Mouse (Mus musculus) limb, embryonic 13.5 days (tissue): ENCODE data around the gene Spsb2. TPM values are rescaled to one million over a fixed set of nuclear protein-coding genes. Genes with fewer than 3 reads are reported as not detected.
A peak's percentile ranks its signal among the peaks of the same experiment; 100 is the strongest.
"Not testable (repeated sequence)": the region's sequence is repeated elsewhere in the genome, so short reads cannot be mapped to it uniquely, and the experiment has no call there.

Experiments
- ATAC-seq: fragments of 200-750 bp; cut with Nextera tagmentation; 2 replicates; pipeline ENCODE4 v1.8.0; 2017; ENCODE audit warnings: low read depth, moderate number of reproducible peaks, moderate TSS enrichment; ENCODE audit not compliant: low FRiP score
- H3K27ac ChIP-seq: fragments of 300-500 bp; sonication (generic); 2 replicates; pipeline ENCODE4 v1.5.1; 2015; ENCODE audit warnings: inconsistent platforms, mild to moderate bottlenecking, moderate library complexity
- H3K27me3 ChIP-seq: fragments of 300-500 bp; sonication (generic); 2 replicates; pipeline ENCODE4 v1.6.1; 2015; ENCODE audit warnings: mild to moderate bottlenecking, inconsistent platforms
- H3K36me3 ChIP-seq: fragments of 300-500 bp; sonication (generic); 2 replicates; pipeline ENCODE4 v1.6.1; 2015; ENCODE audit warnings: inconsistent platforms, mild to moderate bottlenecking, moderate library complexity
- H3K4me1 ChIP-seq: fragments of 300-500 bp; sonication (generic); 2 replicates; pipeline ENCODE4 v1.6.1; 2015; ENCODE audit warnings: inconsistent platforms
- H3K4me2 ChIP-seq: fragments of 300-500 bp; sonication (generic); replicated peaks from 2 replicates; pipeline ENCODE4 v1.6.1; 2015; ENCODE audit warnings: inconsistent platforms, mild to moderate bottlenecking, moderate library complexity
- H3K4me3 ChIP-seq: fragments of 300-500 bp; sonication (generic); 2 replicates; pipeline ENCODE4 v1.5.1; 2015; ENCODE audit warnings: moderate library complexity, mild to moderate bottlenecking, inconsistent platforms
- H3K9ac ChIP-seq: fragments of 300-500 bp; sonication (generic); 2 replicates; pipeline ENCODE4 v1.6.1; 2015; ENCODE audit warnings: mild to moderate bottlenecking, inconsistent platforms
- H3K9me3 ChIP-seq: fragments of 300-500 bp; sonication (generic); 2 replicates; pipeline ENCODE4 v1.6.1; 2016; ENCODE audit warnings: inconsistent platforms
- WGBS: fragments of 180-500 bp; shearing (Covaris S2); methylation state at CpG from one replicate; pipeline ENCODE4 v1.1.7; 2015; 5-methylcytosine and 5-hydroxymethylcytosine counted together
- polyA plus RNA-seq: library from polyadenylated mRNA; unstranded; fragments of >200 nt; fragmentation: Nextera tagmentation; extraction: Ambion mirVana; gene quantifications from 2 replicates; pipeline ENCODE4 v1.2.1, GENCODE M21; 2015

Spsb2 gene
- polyA plus RNA-seq, 1 experiment from 2014 or later: 10.4 TPM

- Histone ChIP-seq H3K27ac (no peak overlapping the region), H3K4me1 (peaks cover 20% of the 10 kb centered on the region), H3K4me3 (no peak overlapping the region), H3K9ac (no peak overlapping the region), H3K27me3 (no peaks in the 10 kb centered on the region), H3K9me3 (no peaks in the 10 kb centered on the region), H3K4me2 (no peak overlapping the region), H3K36me3 (no peaks in the 10 kb centered on the region)
- ATAC-seq: no peak
- 96% methylated on average over 3 of the region's 3 CpGs for WGBS
Observed at GRCm38 (mm10) chr6:124804341-124804740, 4.1 kb upstream of the Spsb2 start.

- Histone ChIP-seq H3K4me1 (peaks cover 32% of the 10 kb centered on the region), H3K9me3 (no peaks in the 10 kb centered on the region), H3K36me3 (peaks cover 8% of the 10 kb centered on the region; the same call in 1 of the 2 replicates), H3K27ac (peak overlapping the region; percentile 83), H3K4me2 (peak overlapping the region; percentile 79), H3K4me3 (peak overlapping the region; percentile 50), H3K9ac (peak overlapping the region; percentile 64), H3K27me3 (no peaks in the 10 kb centered on the region)
- ATAC-seq: peak; percentile 75
- 1% methylated on average over 34 of the region's 34 CpGs for WGBS
Observed at GRCm38 (mm10) chr6:124805341-124806321, 2.8 kb upstream of the Spsb2 start.

GRCm38 (mm10) chr6:124806446-124807140 lies 1.9 kb upstream of the Spsb2 start:
- no peak for ATAC-seq
- H3K36me3 ChIP-seq: peaks cover 17% of the 10 kb centered on the region
- no peaks in the 10 kb centered on the region for H3K27me3 ChIP-seq
- H3K9ac ChIP-seq: no peak overlapping the region
- peak overlapping the region; percentile 79 for H3K4me2 ChIP-seq
- WGBS: 66% methylated on average over 7 of the region's 7 CpGs
- H3K4me1 ChIP-seq: peaks cover 36% of the 10 kb centered on the region
- peak overlapping the region; percentile 50; the same call in 1 of the 2 replicates for H3K4me3 ChIP-seq
- peak overlapping the region; percentile 83 for H3K27ac ChIP-seq
- H3K9me3 ChIP-seq: no peaks in the 10 kb centered on the region

GRCm38 (mm10) chr6:124807366-124807765 lies 1.1 kb upstream of the Spsb2 start:
- H3K27ac ChIP-seq: no peak overlapping the region
- no peak overlapping the region for H3K4me3 ChIP-seq
- H3K9ac ChIP-seq: no peak overlapping the region
- ATAC-seq: no peak
- peaks cover 24% of the 10 kb centered on the region for H3K36me3 ChIP-seq
- H3K9me3 ChIP-seq: no peaks in the 10 kb centered on the region
- no peak overlapping the region for H3K4me2 ChIP-seq
- peaks cover 43% of the 10 kb centered on the region for H3K4me1 ChIP-seq
- H3K27me3 ChIP-seq: no peaks in the 10 kb centered on the region
- WGBS: 89% methylated on average over 4 of the region's 4 CpGs

- peak overlapping the region; percentile 86 for H3K4me2 ChIP-seq
- peak overlapping the region; percentile 63 for H3K4me3 ChIP-seq
- H3K4me1 ChIP-seq: peaks cover 49% of the 10 kb centered on the region
- no peaks in the 10 kb centered on the region for H3K27me3 ChIP-seq
- WGBS: 82% methylated on average over 6 of the region's 6 CpGs
- peak overlapping the region; percentile 74; the same call in 1 of the 2 replicates for H3K9ac ChIP-seq
- no peak overlapping the region for H3K27ac ChIP-seq
- peaks cover 25% of the 10 kb centered on the region for H3K36me3 ChIP-seq
- H3K9me3 ChIP-seq: no peaks in the 10 kb centered on the region
- no peak for ATAC-seq
Observed at GRCm38 (mm10) chr6:124807986-124808357, 489 bp upstream of the Spsb2 start.

GRCm38 (mm10) chr6:124809052-124809774 lies 752 bp downstream of the Spsb2 start:
- Histone ChIP-seq H3K27me3 (no peaks in the 10 kb centered on the region), H3K4me1 (peaks cover 52% of the 10 kb centered on the region), H3K4me2 (peak overlapping the region; percentile 86), H3K9me3 (no peaks in the 10 kb centered on the region), H3K9ac (peak overlapping the region; percentile 74), H3K4me3 (peak overlapping the region; percentile 63), H3K27ac (peak overlapping the region; percentile 89), H3K36me3 (peaks cover 25% of the 10 kb centered on the region)
- ATAC-seq: peak; percentile 13
- whole genome bisulfite sequencing: under 1% methylated on average over 35 of the region's 35 CpGs

GRCm38 (mm10) chr6:124809775-124810538 lies 1.5 kb downstream of the Spsb2 start:
- no peak for ATAC-seq
- peaks cover 59% of the 10 kb centered on the region for H3K4me1 ChIP-seq
- H3K4me3 ChIP-seq: peak overlapping the region; percentile 63
- 50% methylated on average over 14 of the region's 14 CpGs for WGBS
- H3K4me2 ChIP-seq: peak overlapping the region; percentile 86
- H3K9me3 ChIP-seq: no peaks in the 10 kb centered on the region
- H3K9ac ChIP-seq: peak overlapping the region; percentile 74
- peak overlapping the region; percentile 89; the same call in 1 of the 2 replicates for H3K27ac ChIP-seq
- H3K36me3 ChIP-seq: peaks cover 26% of the 10 kb centered on the region
- H3K27me3 ChIP-seq: no peaks in the 10 kb centered on the region

- Histone ChIP-seq H3K4me1 (peaks cover 58% of the 10 kb centered on the region), H3K4me2 (peak overlapping the region; percentile 86; the same call in 1 of the 2 replicates), H3K36me3 (peaks cover 34% of the 10 kb centered on the region)
- not testable (repeated sequence) for H3K9ac ChIP-seq, H3K9me3 ChIP-seq, H3K27me3 ChIP-seq, H3K4me3 ChIP-seq, ATAC-seq, H3K27ac ChIP-seq
- WGBS: 86% methylated on average over 11 of the region's 11 CpGs
Observed at GRCm38 (mm10) chr6:124810566-124811402, 2.3 kb downstream of the Spsb2 start.

- H3K27ac ChIP-seq: no peak overlapping the region
- H3K36me3 ChIP-seq: peaks cover 39% of the 10 kb centered on the region
- ATAC-seq: no peak
- no peak overlapping the region for H3K4me3 ChIP-seq
- peaks cover 52% of the 10 kb centered on the region for H3K4me1 ChIP-seq
- peak overlapping the region; percentile 95 for H3K4me2 ChIP-seq
- no peaks in the 10 kb centered on the region for H3K9me3 ChIP-seq
- H3K9ac ChIP-seq: 0 out of 2 replicates have a peak overlapping the region, but pooled peaks have one; percentile 31
- 80% methylated on average over 4 of the region's 4 CpGs for WGBS
- H3K27me3 ChIP-seq: no peaks in the 10 kb centered on the region
Observed at GRCm38 (mm10) chr6:124811403-124811665, 2.9 kb downstream of the Spsb2 start.

GRCm38 (mm10) chr6:124811701-124812560 lies 3.5 kb downstream of the Spsb2 start:
- peaks cover 48% of the 10 kb centered on the region for H3K4me1 ChIP-seq
- no peaks in the 10 kb centered on the region for H3K9me3 ChIP-seq
- H3K27ac ChIP-seq: no peak overlapping the region
- peak overlapping the region; percentile 71 for H3K4me3 ChIP-seq
- H3K9ac ChIP-seq: peak overlapping the region; percentile 88
- 80% methylated on average over 24 of the region's 24 CpGs for WGBS
- no peaks in the 10 kb centered on the region for H3K27me3 ChIP-seq
- peak overlapping the region; percentile 95 for H3K4me2 ChIP-seq
- H3K36me3 ChIP-seq: peaks cover 45% of the 10 kb centered on the region
- ATAC-seq: no peak
